Mouse (Mus musculus): ENCODE data around the gene Ndufb11. TPM values are rescaled to one million over a fixed set of nuclear protein-coding genes. Genes with fewer than 3 reads are reported as not detected.

Ndufb11 gene
- polyA plus RNA-seq, 1 experiment from 2014 or later: 467 TPM

- WGBS: 88% methylated on average over 2 of the region's 2 CpGs
- Histone ChIP-seq H3K36me3 (ENCODE audit: control insufficient read depth, insufficient read depth) (peaks cover 19% of the 10 kb centered on the region; the same call in 1 of the 2 replicates), H3K27ac (ENCODE audit: low read length) (no peak overlapping the region), H3K9me3 (replicated peaks; ENCODE audit: control insufficient read depth, low read length) (no peaks in the 10 kb centered on the region), H3K4me2 (ENCODE audit: low read depth, low read length) (no peak overlapping the region), H3K4me1 (ENCODE audit: control insufficient read depth, insufficient read depth, low read length) (peaks cover 7% of the 10 kb centered on the region), H3K4me3 (ENCODE audit: low read length) (no peak overlapping the region), H3K27me3 (ENCODE audit: control insufficient read depth, insufficient read depth, low read length) (no peaks in the 10 kb centered on the region), H3K9ac (ENCODE audit: low read length) (no peak overlapping the region)
- ATAC-seq (replicated peaks; ENCODE audit: extremely low read depth, insufficient read depth, low FRiP score): no peak
These were observed 20.7 kb upstream of the Ndufb11 start for GRCm38 (mm10) chrX:20638141-20638540.

- H3K9me3 ChIP-seq (replicated peaks; ENCODE audit: control insufficient read depth, low read length): no peaks in the 10 kb centered on the region
- H3K36me3 ChIP-seq (ENCODE audit: control insufficient read depth, insufficient read depth): peaks cover 9% of the 10 kb centered on the region; the same call in 1 of the 2 replicates
- H3K27me3 ChIP-seq (ENCODE audit: control insufficient read depth, insufficient read depth, low read length): no peaks in the 10 kb centered on the region
- peak overlapping the region; percentile 72 for H3K4me3 ChIP-seq (ENCODE audit: low read length)
- peaks cover 7% of the 10 kb centered on the region for H3K4me1 ChIP-seq (ENCODE audit: control insufficient read depth, insufficient read depth, low read length)
- WGBS: 9% methylated on average over 29 of the region's 31 CpGs
- H3K9ac ChIP-seq (ENCODE audit: low read length): peak overlapping the region; percentile 87
- H3K27ac ChIP-seq (ENCODE audit: low read length): peak overlapping the region; percentile 90
- peak overlapping the region; percentile 68 for H3K4me2 ChIP-seq (ENCODE audit: low read depth, low read length)
- peak; percentile 12 for ATAC-seq (replicated peaks; ENCODE audit: extremely low read depth, insufficient read depth, low FRiP score)
These were observed 532 bp upstream of the Ndufb11 start for GRCm38 (mm10) chrX:20617903-20618399.

- peak overlapping the region; percentile 72 for H3K4me3 ChIP-seq (ENCODE audit: low read length)
- H3K4me1 ChIP-seq (ENCODE audit: control insufficient read depth, insufficient read depth, low read length): peaks cover 7% of the 10 kb centered on the region
- peak overlapping the region; percentile 80 for H3K9ac ChIP-seq (ENCODE audit: low read length)
- no peaks in the 10 kb centered on the region for H3K27me3 ChIP-seq (ENCODE audit: control insufficient read depth, insufficient read depth, low read length)
- peak overlapping the region; percentile 63 for H3K4me2 ChIP-seq (ENCODE audit: low read depth, low read length)
- 17% methylated on average over 15 of the region's 17 CpGs for WGBS
- H3K9me3 ChIP-seq (replicated peaks; ENCODE audit: control insufficient read depth, low read length): no peaks in the 10 kb centered on the region
- peaks cover 8% of the 10 kb centered on the region; the same call in 1 of the 2 replicates for H3K36me3 ChIP-seq (ENCODE audit: control insufficient read depth, insufficient read depth)
- no peak for ATAC-seq (replicated peaks; ENCODE audit: extremely low read depth, insufficient read depth, low FRiP score)
- peak overlapping the region; percentile 95 for H3K27ac ChIP-seq (ENCODE audit: low read length)
These were observed 601 bp downstream of the Ndufb11 start for GRCm38 (mm10) chrX:20616861-20617175.

- WGBS: 80% methylated on average over 4 of the region's 4 CpGs
- Histone ChIP-seq H3K4me2 (ENCODE audit: low read depth, low read length) (no peak overlapping the region), H3K27me3 (ENCODE audit: control insufficient read depth, insufficient read depth, low read length) (no peaks in the 10 kb centered on the region), H3K9ac (ENCODE audit: low read length) (no peak overlapping the region), H3K4me3 (ENCODE audit: low read length) (no peak overlapping the region), H3K36me3 (ENCODE audit: control insufficient read depth, insufficient read depth) (no peaks in the 10 kb centered on the region), H3K9me3 (replicated peaks; ENCODE audit: control insufficient read depth, low read length) (no peaks in the 10 kb centered on the region), H3K27ac (ENCODE audit: low read length) (no peak overlapping the region), H3K4me1 (ENCODE audit: control insufficient read depth, insufficient read depth, low read length) (no peaks in the 10 kb centered on the region)
- no peak for ATAC-seq (replicated peaks; ENCODE audit: extremely low read depth, insufficient read depth, low FRiP score)
These were observed 8.9 kb downstream of the Ndufb11 start for GRCm38 (mm10) chrX:20608500-20608899.

GRCm38 (mm10) chrX:20587968-20588367 lies 29.5 kb downstream of the Ndufb11 start:
- Histone ChIP-seq H3K4me3 (ENCODE audit: low read length) (no peak overlapping the region), H3K9me3 (replicated peaks; ENCODE audit: control insufficient read depth, low read length) (no peaks in the 10 kb centered on the region), H3K36me3 (ENCODE audit: control insufficient read depth, insufficient read depth) (no peaks in the 10 kb centered on the region), H3K9ac (ENCODE audit: low read length) (no peak overlapping the region), H3K4me1 (ENCODE audit: control insufficient read depth, insufficient read depth, low read length) (no peaks in the 10 kb centered on the region), H3K4me2 (ENCODE audit: low read depth, low read length) (no peak overlapping the region), H3K27me3 (ENCODE audit: control insufficient read depth, insufficient read depth, low read length) (no peaks in the 10 kb centered on the region), H3K27ac (ENCODE audit: low read length) (no peak overlapping the region)
- 19% methylated on average over 4 of the region's 4 CpGs for WGBS
- no peak for ATAC-seq (replicated peaks; ENCODE audit: extremely low read depth, insufficient read depth, low FRiP score)

GRCm38 (mm10) chrX:20573927-20574326 lies 43.5 kb downstream of the Ndufb11 start:
- no peak overlapping the region for H3K4me2 ChIP-seq (ENCODE audit: low read depth, low read length)
- H3K36me3 ChIP-seq (ENCODE audit: control insufficient read depth, insufficient read depth): no peaks in the 10 kb centered on the region
- peaks cover 7% of the 10 kb centered on the region for H3K4me1 ChIP-seq (ENCODE audit: control insufficient read depth, insufficient read depth, low read length)
- no peaks in the 10 kb centered on the region for H3K27me3 ChIP-seq (ENCODE audit: control insufficient read depth, insufficient read depth, low read length)
- WGBS: 85% methylated on average over 4 of the region's 4 CpGs
- no peak overlapping the region for H3K27ac ChIP-seq (ENCODE audit: low read length)
- H3K4me3 ChIP-seq (ENCODE audit: low read length): no peak overlapping the region
- H3K9me3 ChIP-seq (replicated peaks; ENCODE audit: control insufficient read depth, low read length): no peaks in the 10 kb centered on the region
- ATAC-seq (replicated peaks; ENCODE audit: extremely low read depth, insufficient read depth, low FRiP score): no peak
- H3K9ac ChIP-seq (ENCODE audit: low read length): no peak overlapping the region

GRCm38 (mm10) chrX:20572683-20573082 lies 44.7 kb downstream of the Ndufb11 start:
- H3K27ac ChIP-seq (ENCODE audit: low read length): no peak overlapping the region
- 52% methylated on average over 9 of the region's 9 CpGs for WGBS
- no peaks in the 10 kb centered on the region for H3K27me3 ChIP-seq (ENCODE audit: control insufficient read depth, insufficient read depth, low read length)
- H3K4me2 ChIP-seq (ENCODE audit: low read depth, low read length): no peak overlapping the region
- peaks cover 7% of the 10 kb centered on the region for H3K4me1 ChIP-seq (ENCODE audit: control insufficient read depth, insufficient read depth, low read length)
- H3K9me3 ChIP-seq (replicated peaks; ENCODE audit: control insufficient read depth, low read length): no peaks in the 10 kb centered on the region
- no peak overlapping the region for H3K9ac ChIP-seq (ENCODE audit: low read length)
- no peak overlapping the region for H3K4me3 ChIP-seq (ENCODE audit: low read length)
- ATAC-seq (replicated peaks; ENCODE audit: extremely low read depth, insufficient read depth, low FRiP score): no peak
- no peaks in the 10 kb centered on the region for H3K36me3 ChIP-seq (ENCODE audit: control insufficient read depth, insufficient read depth)

- Histone ChIP-seq H3K9me3 (replicated peaks; ENCODE audit: control insufficient read depth, low read length) (no peaks in the 10 kb centered on the region), H3K36me3 (ENCODE audit: control insufficient read depth, insufficient read depth) (no peaks in the 10 kb centered on the region), H3K4me1 (ENCODE audit: control insufficient read depth, insufficient read depth, low read length) (peaks cover 7% of the 10 kb centered on the region), H3K4me2 (ENCODE audit: low read depth, low read length) (no peak overlapping the region), H3K4me3 (ENCODE audit: low read length) (no peak overlapping the region), H3K27ac (ENCODE audit: low read length) (peak overlapping the region; percentile 39), H3K27me3 (ENCODE audit: control insufficient read depth, insufficient read depth, low read length) (no peaks in the 10 kb centered on the region), H3K9ac (ENCODE audit: low read length) (no peak overlapping the region)
- peak; percentile 88 for ATAC-seq (replicated peaks; ENCODE audit: extremely low read depth, insufficient read depth, low FRiP score)
- WGBS: 26% methylated on average over 2 of the region's 2 CpGs
These were observed 46.4 kb downstream of the Ndufb11 start for GRCm38 (mm10) chrX:20571024-20571423.
